Mouse (Mus musculus): ENCODE data around the gene Psma7. TPM values are rescaled to one million over a fixed set of nuclear protein-coding genes. Genes with fewer than 3 reads are reported as not detected.

Gene Psma7
- polyA plus RNA-seq, 1 experiment from 2014 or later, result 513 TPM

GRCm38 (mm10) chr2:180070481-180071453 is 28.5 kb upstream of the Psma7 start, which contains the start of gene Mtg2:
TSS of gene Mtg2 (plus strand) at chr2:180070588.
- peak; percentile 96 for ATAC-seq (ENCODE audit: borderline replicate concordance, extremely low read depth, low FRiP score, low TSS enrichment)
- 5% methylated on average over 58 of the region's 58 CpGs for WGBS
- peak within 1 kb of the TSS; percentile 84 for H3K4me3 ChIP-seq

GRCm38 (mm10) chr2:180069770-180070480 is 27.7 kb upstream of the Psma7 start:
- no peaks in the 10 kb centered on the region for H3K27me3 ChIP-seq
- peak overlapping the region; percentile 79 for H3K9ac ChIP-seq
- peak; percentile 58 for ATAC-seq (ENCODE audit: borderline replicate concordance, extremely low read depth, low FRiP score, low TSS enrichment)
- no peaks in the 10 kb centered on the region for H3K9me3 ChIP-seq
- H3K4me1 ChIP-seq, result peaks cover 12% of the 10 kb centered on the region
- peak overlapping the region; percentile 84 for H3K4me3 ChIP-seq
- peak overlapping the region; percentile 74 for H3K27ac ChIP-seq
- peak overlapping the region; percentile 91 for H3K4me2 ChIP-seq
- 32% methylated on average over 20 of the region's 20 CpGs for WGBS
- H3K36me3 ChIP-seq, result peaks cover 11% of the 10 kb centered on the region; the same call in 1 of the 2 replicates

More at GRCm38 (mm10) chr2:180070481-180071453, 28.5 kb upstream of the Psma7 start, which contains the start of gene Mtg2:
- Histone ChIP-seq H3K9me3 (no peaks in the 10 kb centered on the region), H3K4me2 (peak within 1 kb of the TSS; percentile 91), H3K27me3 (no peaks in the 10 kb centered on the region), H3K36me3 (peaks cover 11% of the 10 kb centered on the region; the same call in 1 of the 2 replicates), H3K9ac (peak within 1 kb of the TSS; percentile 79), H3K27ac (peak within 1 kb of the TSS; percentile 74), H3K4me1 (peaks cover 12% of the 10 kb centered on the region)

GRCm38 (mm10) chr2:180063338-180064131 is 21.3 kb upstream of the Psma7 start:
- no peaks in the 10 kb centered on the region for H3K27me3 ChIP-seq
- no peak overlapping the region for H3K9ac ChIP-seq
- H3K27ac ChIP-seq, result no peak overlapping the region
- no peaks in the 10 kb centered on the region for H3K9me3 ChIP-seq
- peaks cover 39% of the 10 kb centered on the region for H3K36me3 ChIP-seq
- 90% methylated on average over 11 of the region's 11 CpGs for WGBS
- H3K4me3 ChIP-seq, result no peak overlapping the region
- ATAC-seq (ENCODE audit: borderline replicate concordance, extremely low read depth, low FRiP score, low TSS enrichment), result no peak
- H3K4me1 ChIP-seq, result no peaks in the 10 kb centered on the region
- H3K4me2 ChIP-seq, result no peak overlapping the region

GRCm38 (mm10) chr2:180053001-180053400 is 10.8 kb upstream of the Psma7 start:
- Histone ChIP-seq H3K4me2 (no peak overlapping the region), H3K4me1 (no peaks in the 10 kb centered on the region), H3K36me3 (peaks cover 26% of the 10 kb centered on the region), H3K9me3 (no peaks in the 10 kb centered on the region), H3K9ac (no peak overlapping the region), H3K27me3 (no peaks in the 10 kb centered on the region), H3K27ac (no peak overlapping the region), H3K4me3 (no peak overlapping the region)
- no peak for ATAC-seq (ENCODE audit: borderline replicate concordance, extremely low read depth, low FRiP score, low TSS enrichment)
- 95% methylated on average over 9 of the region's 9 CpGs for WGBS

- Histone ChIP-seq H3K9me3 (no peaks in the 10 kb centered on the region), H3K27me3 (no peaks in the 10 kb centered on the region), H3K27ac (no peak overlapping the region), H3K4me2 (no peak overlapping the region), H3K4me3 (no peak overlapping the region), H3K9ac (no peak overlapping the region), H3K36me3 (peaks cover 19% of the 10 kb centered on the region), H3K4me1 (no peaks in the 10 kb centered on the region)
- ATAC-seq (ENCODE audit: borderline replicate concordance, extremely low read depth, low FRiP score, low TSS enrichment), result no peak
- 90% methylated on average over 14 of the region's 14 CpGs for WGBS
Observed at GRCm38 (mm10) chr2:180051986-180052733, 9.9 kb upstream of the Psma7 start.

- no peak overlapping the region for H3K9ac ChIP-seq
- H3K27ac ChIP-seq, result no peak overlapping the region
- H3K27me3 ChIP-seq, result no peaks in the 10 kb centered on the region
- WGBS, result 28% methylated on average over 5 of the region's 5 CpGs
- no peak overlapping the region for H3K4me3 ChIP-seq
- no peaks in the 10 kb centered on the region for H3K4me1 ChIP-seq
- peaks cover 11% of the 10 kb centered on the region for H3K36me3 ChIP-seq
- no peak overlapping the region for H3K4me2 ChIP-seq
- peak; percentile 20; the same call in 1 of the 2 replicates for ATAC-seq (ENCODE audit: borderline replicate concordance, extremely low read depth, low FRiP score, low TSS enrichment)
- no peaks in the 10 kb centered on the region for H3K9me3 ChIP-seq
Observed at GRCm38 (mm10) chr2:180050986-180051385, 8.8 kb upstream of the Psma7 start.

GRCm38 (mm10) chr2:180047980-180048635 is 5.9 kb upstream of the Psma7 start:
- H3K4me2 ChIP-seq, result no peak overlapping the region
- no peaks in the 10 kb centered on the region; the same call in 1 of the 2 replicates for H3K36me3 ChIP-seq
- peaks cover 13% of the 10 kb centered on the region for H3K4me1 ChIP-seq
- 89% methylated on average over 18 of the region's 18 CpGs for WGBS
- H3K27ac ChIP-seq, result no peak overlapping the region
- no peak for ATAC-seq (ENCODE audit: borderline replicate concordance, extremely low read depth, low FRiP score, low TSS enrichment)
- no peaks in the 10 kb centered on the region for H3K9me3 ChIP-seq
- H3K27me3 ChIP-seq, result no peaks in the 10 kb centered on the region
- H3K4me3 ChIP-seq, result no peak overlapping the region
- H3K9ac ChIP-seq, result no peak overlapping the region

GRCm38 (mm10) chr2:180047580-180047979 is 5.3 kb upstream of the Psma7 start:
- no peaks in the 10 kb centered on the region for H3K27me3 ChIP-seq
- H3K9me3 ChIP-seq, result no peaks in the 10 kb centered on the region
- H3K4me1 ChIP-seq, result peaks cover 13% of the 10 kb centered on the region
- H3K27ac ChIP-seq, result no peak overlapping the region
- H3K4me3 ChIP-seq, result no peak overlapping the region
- 55% methylated on average over 3 of the region's 3 CpGs for WGBS
- no peak for ATAC-seq (ENCODE audit: borderline replicate concordance, extremely low read depth, low FRiP score, low TSS enrichment)
- H3K9ac ChIP-seq, result no peak overlapping the region
- H3K4me2 ChIP-seq, result no peak overlapping the region
- H3K36me3 ChIP-seq, result no peaks in the 10 kb centered on the region

GRCm38 (mm10) chr2:180045283-180045682 is 3.0 kb upstream of the Psma7 start:
- Histone ChIP-seq H3K9ac (no peak overlapping the region), H3K4me3 (no peak overlapping the region), H3K27me3 (no peaks in the 10 kb centered on the region), H3K4me1 (peaks cover 25% of the 10 kb centered on the region), H3K4me2 (no peak overlapping the region), H3K36me3 (no peaks in the 10 kb centered on the region), H3K27ac (no peak overlapping the region), H3K9me3 (no peaks in the 10 kb centered on the region)
- WGBS, result 43% methylated on average over 4 of the region's 4 CpGs
- no peak for ATAC-seq (ENCODE audit: borderline replicate concordance, extremely low read depth, low FRiP score, low TSS enrichment)

GRCm38 (mm10) chr2:180042858-180043515 is 754 bp upstream of the Psma7 start:
- under 1% methylated on average over 66 of the region's 66 CpGs for WGBS
- ATAC-seq (ENCODE audit: borderline replicate concordance, extremely low read depth, low FRiP score, low TSS enrichment), result peak; percentile 56; the same call in 1 of the 2 replicates
- peak overlapping the region; percentile 82 for H3K9ac ChIP-seq
- H3K27ac ChIP-seq, result peak overlapping the region; percentile 88
- peak overlapping the region; percentile 86 for H3K4me2 ChIP-seq
- no peaks in the 10 kb centered on the region for H3K27me3 ChIP-seq
- no peaks in the 10 kb centered on the region for H3K9me3 ChIP-seq
- H3K4me1 ChIP-seq, result peaks cover 28% of the 10 kb centered on the region
- H3K36me3 ChIP-seq, result peaks cover 11% of the 10 kb centered on the region
- peak overlapping the region; percentile 88 for H3K4me3 ChIP-seq

Measured in lung, embryonic 15.5 days (tissue).